ENCODE assay signal across 26 mouse cellular contexts in the genomic region with DNA sequence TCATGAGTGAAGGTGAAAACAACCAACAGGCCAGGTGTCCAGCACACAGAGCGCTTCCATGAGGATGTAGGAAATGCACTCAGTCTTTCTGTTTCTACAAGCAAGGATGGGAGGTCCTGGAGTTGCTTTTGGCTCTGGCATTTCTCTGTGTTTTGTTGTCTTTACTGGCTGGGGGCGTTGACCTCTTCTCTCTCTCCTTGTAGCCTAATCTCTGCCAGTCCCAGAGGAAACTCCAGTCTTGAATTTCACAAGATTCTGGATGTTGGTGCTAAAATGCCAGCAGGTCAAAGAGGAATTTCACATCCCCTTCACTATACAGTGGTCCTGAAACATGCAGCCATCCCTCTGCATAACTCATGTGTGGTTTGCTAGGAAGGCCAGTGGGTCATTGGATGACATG. TPM values are rescaled to one million over a fixed set of nuclear protein-coding genes. Genes with fewer than 3 reads are reported as not detected.
"Had no signal": no experiment of that assay in that cellular context is flagged by ENCODE, and none has a peak within 500 bp of the region (broad histone marks: within the 10 kb centered on the region; RNA-seq: fewer than 3 reads in every experiment).

No protein-coding gene starts in this region.

- H3K36me3 ChIP-seq: lung, embryonic 15.5 days; midbrain, embryonic 13.5 days; midbrain, embryonic 15.5 days; neural tube, embryonic 13.5 days; neural tube, embryonic 15.5 days; stomach, embryonic 15.5 days had no signal

- H3K4me1 ChIP-seq: lung, embryonic 15.5 days; megakaryocyte, embryonic 14.5 days; midbrain, embryonic 13.5 days; midbrain, embryonic 15.5 days; neural tube, embryonic 13.5 days; neural tube, embryonic 15.5 days; stomach, embryonic 15.5 days had no signal

- DNase-seq: liver, postnatal 0 days; lung, adult 2 months; lung, postnatal 14 days; lung, postnatal 36 days; retina, postnatal 1 day; right cerebral cortex, adult 18-20 months; right cerebral cortex, postnatal 25 days; right cerebral cortex, postnatal 4 days; spleen, adult 18-20 months; thymus, adult 2 months; thymus, postnatal 25 days; thymus, postnatal 4 days had no signal

- H3K4me3 ChIP-seq: lung, embryonic 15.5 days; megakaryocyte, embryonic 14.5 days; midbrain, embryonic 13.5 days; midbrain, embryonic 15.5 days; myocyte; neural tube, embryonic 13.5 days; neural tube, embryonic 15.5 days; stomach, embryonic 15.5 days had no signal

- H3K27ac ChIP-seq: lung, embryonic 15.5 days; macrophage; midbrain, embryonic 13.5 days; midbrain, embryonic 15.5 days; neural tube, embryonic 13.5 days; neural tube, embryonic 15.5 days; stomach, embryonic 15.5 days; stomach, postnatal 0 days had no signal

- H3K9ac ChIP-seq: liver, postnatal 0 days; lung, embryonic 15.5 days; midbrain, embryonic 13.5 days; midbrain, embryonic 15.5 days; neural tube, embryonic 13.5 days; neural tube, embryonic 15.5 days; stomach, embryonic 15.5 days had no signal

- H3K27me3 ChIP-seq: lung, embryonic 15.5 days; midbrain, embryonic 13.5 days; midbrain, embryonic 15.5 days; neural tube, embryonic 13.5 days; neural tube, embryonic 15.5 days; stomach, embryonic 15.5 days had no signal

RNA-seq across cellular contexts. Expression of gene Adipoq, which starts 2.6 kb away (rescaled TPM):
- total RNA-seq: megakaryocyte progenitor cell, adult 5-6 weeks had no signal
- polyA plus RNA-seq: liver, postnatal 0 days; lung, postnatal 0 days; macrophage; midbrain, embryonic 11.5 days; midbrain, embryonic 15.5 days; myocyte; neural tube, embryonic 11.5 days; neural tube, embryonic 13.5 days; stomach, embryonic 15.5 days; stomach, postnatal 0 days had no signal
